Mouse (Mus musculus) left cerebral cortex, postnatal 4 days (tissue): ENCODE data around the gene Rev3l. TPM values are rescaled to one million over a fixed set of nuclear protein-coding genes. Genes with fewer than 3 reads are reported as not detected.

Source experiments
- DNase-seq: peaks from one replicate; pipeline ENCODE4 v3.0.0-alpha.2; 2022
- intact Hi-C: fragments of 180-260 bp; cut with DNase I; formaldehyde crosslinking; loops from one replicate; pipeline ENCODE4 v1.15.1; 2025
- total RNA-seq, 2 experiments: library from RNA; stranded (reverse); gene quantifications; 2 replicates each; pipeline ENCODE4 v1.2.3; 2021

Rev3l gene
- total RNA-seq = 100 to 1,000 TPM; 117 to 121 TPM

DNA sequence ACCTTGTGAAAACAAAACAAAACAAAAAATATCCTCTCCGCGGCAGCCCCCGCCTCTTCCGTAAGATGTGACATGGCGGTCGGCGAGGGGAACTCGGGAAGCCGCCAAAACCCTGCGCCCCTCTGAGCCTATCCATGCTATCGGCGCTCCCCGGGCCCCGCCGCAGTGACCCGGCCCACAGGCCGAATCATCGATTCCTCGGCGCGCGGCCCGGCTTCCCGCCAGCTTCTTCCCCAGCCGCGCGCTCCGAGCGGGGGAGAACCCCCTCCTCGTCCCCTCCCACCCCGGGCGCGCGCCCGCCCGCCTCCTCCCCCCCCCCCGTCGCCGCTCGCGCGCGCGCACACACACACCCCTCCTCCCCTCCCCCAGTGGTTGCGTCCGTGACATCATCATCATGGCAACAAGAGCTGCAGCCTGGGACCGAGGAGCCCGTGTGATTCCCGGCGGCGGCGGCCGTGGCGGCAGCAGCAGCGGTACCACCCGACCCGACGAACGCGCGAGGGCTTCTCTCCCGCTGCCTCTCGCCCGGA is at the start of gene Rev3l:
Gene Rev3l, plus strand, starts transcription at position 383 of the 530 bp plus-strand sequence.
- DNase-seq = peak; percentile 97
- intact Hi-C loops = loop anchor here (5.0 kb wide), 2 partner anchors 190 to 560 kb away; no protein-coding TSS in a partner anchor

DNA sequence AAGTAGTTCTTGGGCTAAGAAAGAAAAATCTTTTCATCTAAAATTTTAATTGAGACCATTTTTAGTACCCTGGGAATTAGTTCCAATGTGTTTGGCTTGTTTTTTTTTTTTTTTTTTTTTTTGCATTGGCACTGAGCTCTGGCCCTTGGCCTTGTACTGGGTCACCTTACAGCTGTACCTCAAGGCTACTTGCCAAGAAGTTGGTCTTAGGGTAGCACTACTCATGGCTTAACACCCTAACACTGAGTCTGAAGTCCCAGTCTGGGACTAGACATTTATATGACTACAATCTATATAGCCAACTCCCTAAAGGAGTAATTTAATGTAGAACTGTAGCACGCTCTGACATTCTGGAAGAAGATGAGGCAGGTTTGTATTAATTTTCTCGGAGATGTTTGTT is 49.4 kb upstream of the Rev3l start:
- intact Hi-C loops = no loop called here
- DNase-seq = no peak

DNA sequence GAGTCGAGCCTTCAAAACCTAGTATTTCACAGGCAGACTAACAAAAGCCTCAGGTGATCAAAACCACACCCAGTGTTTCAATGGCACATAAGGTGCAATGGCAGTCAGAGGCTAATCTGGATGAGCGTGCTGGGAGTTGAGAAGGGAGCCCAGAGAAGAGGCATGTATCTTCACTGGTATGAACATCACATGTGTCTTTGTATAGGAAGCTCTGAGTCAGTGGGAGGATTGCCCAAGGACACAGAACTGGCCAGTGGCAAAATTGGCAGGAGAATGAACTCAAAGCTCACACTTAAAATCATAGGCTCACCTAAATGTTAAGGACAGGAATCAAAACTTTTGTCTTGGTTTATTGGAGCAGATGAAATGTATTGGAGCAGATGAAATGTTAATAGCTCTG is 48.4 kb upstream of the Rev3l start:
- DNase-seq = no peak
- intact Hi-C loops = no loop called here

DNA sequence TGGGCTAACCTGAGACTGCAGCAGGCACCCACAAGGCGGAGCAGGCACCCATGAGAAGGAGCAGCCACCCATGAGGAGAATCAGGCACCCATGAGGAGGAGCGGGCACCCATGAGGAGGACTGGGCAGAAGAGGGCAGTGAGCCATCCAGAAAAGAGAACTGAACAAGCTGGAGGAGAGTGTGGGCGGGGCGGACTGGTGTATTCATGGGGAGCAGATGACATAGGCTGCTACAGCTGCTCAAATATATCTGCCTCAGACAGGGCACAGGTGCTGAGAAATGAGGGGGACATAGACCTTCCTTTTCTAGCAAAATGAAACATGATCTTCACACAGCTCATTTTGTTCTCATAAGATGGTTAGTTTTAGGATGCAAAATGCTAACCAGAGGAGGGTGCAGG is 45.1 kb upstream of the Rev3l start:
- intact Hi-C loops = no loop called here

DNA sequence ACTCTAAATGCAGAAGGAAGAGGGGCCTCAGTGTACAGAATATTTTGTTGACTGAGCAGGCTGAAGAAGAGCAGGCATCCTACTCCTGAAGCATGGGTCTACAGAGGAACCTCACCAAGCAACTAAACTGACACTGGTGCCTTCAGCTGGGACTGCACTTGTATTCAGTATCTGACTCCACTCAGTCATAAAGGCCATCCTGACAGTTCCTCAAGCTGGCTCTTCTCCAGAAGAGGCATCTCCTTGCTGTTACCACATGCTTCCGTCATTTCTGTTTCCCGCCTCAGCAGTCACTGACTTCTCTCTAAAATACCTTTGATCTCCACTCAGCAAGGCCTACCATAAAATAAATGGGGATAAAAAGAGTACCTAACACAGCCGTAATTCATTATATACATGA is 44.1 kb upstream of the Rev3l start:
- peak; percentile 41 for DNase-seq
- intact Hi-C loops = no loop called here

More for the DNA sequence above, 45.1 kb upstream of the Rev3l start:
- peak; percentile 8 for DNase-seq

DNA sequence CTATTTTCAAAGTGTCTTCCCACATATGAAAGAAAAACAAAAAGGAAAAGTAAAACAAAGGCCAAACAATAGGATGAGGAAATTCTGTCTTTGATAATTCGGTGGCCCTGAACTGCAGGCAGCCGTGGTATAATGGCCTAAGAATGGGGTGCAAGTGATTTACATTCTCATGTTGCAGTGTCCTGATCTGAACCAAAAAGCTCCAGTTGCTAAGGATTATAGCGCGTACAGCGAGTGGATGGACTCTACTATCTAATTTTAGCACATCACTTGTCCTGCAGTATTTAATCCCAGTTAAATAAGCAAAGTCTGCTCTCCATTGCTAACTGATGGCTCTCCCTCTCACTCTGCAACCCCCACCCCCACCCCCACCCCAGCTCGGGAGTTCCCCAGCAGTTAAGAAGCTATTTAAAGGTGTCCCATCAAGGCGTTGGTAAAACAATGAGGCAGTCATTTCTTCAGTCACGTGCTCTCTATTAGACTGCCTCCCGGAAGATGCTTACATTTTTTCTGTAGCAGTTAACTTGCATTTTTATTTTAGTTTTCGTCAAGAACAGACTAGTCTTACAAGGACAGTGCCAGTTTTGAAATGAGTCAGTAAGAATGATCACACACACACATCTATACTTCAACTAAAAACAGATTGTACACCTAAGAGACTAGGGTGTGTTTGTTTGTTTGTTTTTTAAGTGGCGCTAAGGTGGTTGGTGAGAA is 40.4 kb upstream of the Rev3l start:
- intact Hi-C loops = no loop called here
- no peak for DNase-seq

DNA sequence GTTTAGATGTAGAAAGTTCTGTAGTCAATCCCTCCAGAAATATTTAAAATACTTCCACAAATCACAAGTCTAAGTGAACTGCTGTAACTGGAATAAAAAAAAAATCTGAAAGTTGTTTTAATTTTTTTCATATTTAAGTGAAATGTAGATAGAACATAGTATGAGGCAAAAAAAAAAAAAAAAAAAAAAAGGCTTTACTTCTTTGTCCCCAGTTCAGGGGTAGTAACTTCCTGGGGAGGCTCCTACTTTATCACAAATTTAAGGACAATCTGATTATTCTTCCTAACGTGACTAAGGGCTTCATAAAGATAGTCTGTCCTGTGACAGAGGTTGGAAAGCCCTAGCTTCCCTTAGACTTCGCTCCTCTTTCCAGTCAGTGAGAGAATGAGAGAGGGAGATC is 39.8 kb upstream of the Rev3l start:
- no peak for DNase-seq
- intact Hi-C loops = no loop called here

DNA sequence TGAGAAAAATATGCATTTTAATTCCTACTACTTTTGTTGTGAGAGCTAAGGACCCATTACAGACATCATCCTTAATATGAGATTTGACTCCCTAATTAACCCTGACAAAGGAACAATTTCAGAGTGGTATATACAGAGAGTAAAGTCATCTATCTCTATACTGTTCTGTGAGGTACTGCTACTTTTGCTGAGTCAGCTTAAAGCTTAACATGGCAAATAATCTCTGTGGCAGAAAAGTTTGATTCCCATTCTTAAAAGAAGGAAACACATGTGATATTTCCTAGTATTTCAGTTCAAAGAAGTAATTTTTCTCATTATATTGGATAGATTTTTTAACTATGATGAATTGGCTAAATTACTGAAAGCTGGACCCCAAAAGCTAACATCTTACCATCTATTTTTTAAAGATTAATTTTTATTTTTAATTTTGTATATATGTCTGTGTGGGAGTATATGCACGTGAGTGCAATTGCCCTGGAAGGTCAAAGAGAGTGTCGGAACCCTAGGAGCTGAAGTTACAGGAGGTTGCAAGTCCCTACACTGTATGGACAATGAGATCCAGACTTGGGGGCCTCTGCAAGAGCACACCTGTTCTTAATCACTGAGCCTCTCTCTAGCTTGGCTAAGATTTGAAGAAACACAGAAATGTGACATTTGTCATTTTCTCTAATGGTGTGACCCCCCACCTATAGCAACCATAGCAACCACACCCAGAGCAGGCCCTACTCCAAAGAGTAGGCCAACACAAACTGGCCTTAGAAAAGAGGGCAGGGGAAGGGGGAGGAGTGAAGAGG is 24.0 kb upstream of the Rev3l start:
- intact Hi-C loops = no loop called here
- no peak for DNase-seq

DNA sequence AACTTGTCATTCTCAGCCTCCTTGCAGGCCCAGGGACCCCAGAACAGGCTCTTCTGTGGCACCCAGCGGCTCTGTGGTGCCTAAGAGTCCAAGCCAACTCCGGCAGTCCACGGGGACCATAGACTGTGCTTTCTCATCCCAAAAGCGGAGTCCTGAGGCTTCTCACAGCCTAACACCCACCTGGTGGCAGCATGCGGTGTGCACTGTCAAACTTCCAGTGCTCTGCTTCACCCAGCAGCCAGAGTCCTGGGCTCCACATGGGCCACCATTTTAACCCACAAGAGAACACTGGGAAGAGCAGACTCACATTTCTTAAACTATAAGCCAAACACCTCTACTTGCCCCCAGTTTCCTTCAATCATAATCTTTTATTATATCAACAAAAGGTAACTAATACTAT is 15.0 kb upstream of the Rev3l start:
- DNase-seq = no peak
- intact Hi-C loops = no loop called here

DNA sequence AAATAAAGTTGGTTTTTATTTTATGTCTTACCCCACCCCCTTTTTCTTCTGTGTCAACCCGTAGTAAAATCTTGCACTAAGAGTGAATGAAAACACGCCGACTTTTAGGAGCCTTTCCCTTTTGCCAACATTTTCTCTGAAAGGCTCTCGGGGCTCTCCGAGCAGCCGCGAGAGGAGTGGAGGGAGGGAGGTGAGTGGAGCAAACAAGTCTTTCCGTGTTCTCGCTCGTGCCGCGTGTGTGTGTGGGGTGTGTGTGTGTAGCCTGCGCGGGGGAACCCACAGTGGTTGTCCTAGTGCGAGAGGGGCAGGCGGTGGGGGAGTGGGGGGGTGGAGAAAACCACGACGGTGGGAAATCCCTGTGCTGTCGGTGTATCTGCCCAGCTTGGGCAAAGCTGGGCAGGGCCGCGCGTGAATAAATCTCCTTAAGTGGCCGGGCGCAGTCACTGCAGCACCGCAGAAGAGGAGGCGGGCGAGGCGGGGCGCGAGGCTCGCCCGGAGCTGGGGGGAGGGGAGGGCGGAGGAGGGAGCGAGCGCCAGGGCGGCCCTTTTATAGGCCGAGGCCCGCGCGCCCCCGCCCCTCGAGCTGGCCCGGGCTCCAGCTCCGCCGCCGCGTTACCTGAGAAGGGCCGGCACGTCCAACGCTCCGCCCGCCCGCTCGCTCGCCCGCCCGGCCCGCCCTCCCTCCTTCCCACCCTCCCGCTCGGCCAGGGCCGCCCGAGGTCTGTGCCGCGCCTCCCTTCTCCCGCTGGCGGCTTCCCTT is 762 bp upstream of the Rev3l start:
- intact Hi-C loops = loop anchor here (5.0 kb wide), 2 partner anchors 189 to 559 kb away; no protein-coding TSS in a partner anchor

DNA sequence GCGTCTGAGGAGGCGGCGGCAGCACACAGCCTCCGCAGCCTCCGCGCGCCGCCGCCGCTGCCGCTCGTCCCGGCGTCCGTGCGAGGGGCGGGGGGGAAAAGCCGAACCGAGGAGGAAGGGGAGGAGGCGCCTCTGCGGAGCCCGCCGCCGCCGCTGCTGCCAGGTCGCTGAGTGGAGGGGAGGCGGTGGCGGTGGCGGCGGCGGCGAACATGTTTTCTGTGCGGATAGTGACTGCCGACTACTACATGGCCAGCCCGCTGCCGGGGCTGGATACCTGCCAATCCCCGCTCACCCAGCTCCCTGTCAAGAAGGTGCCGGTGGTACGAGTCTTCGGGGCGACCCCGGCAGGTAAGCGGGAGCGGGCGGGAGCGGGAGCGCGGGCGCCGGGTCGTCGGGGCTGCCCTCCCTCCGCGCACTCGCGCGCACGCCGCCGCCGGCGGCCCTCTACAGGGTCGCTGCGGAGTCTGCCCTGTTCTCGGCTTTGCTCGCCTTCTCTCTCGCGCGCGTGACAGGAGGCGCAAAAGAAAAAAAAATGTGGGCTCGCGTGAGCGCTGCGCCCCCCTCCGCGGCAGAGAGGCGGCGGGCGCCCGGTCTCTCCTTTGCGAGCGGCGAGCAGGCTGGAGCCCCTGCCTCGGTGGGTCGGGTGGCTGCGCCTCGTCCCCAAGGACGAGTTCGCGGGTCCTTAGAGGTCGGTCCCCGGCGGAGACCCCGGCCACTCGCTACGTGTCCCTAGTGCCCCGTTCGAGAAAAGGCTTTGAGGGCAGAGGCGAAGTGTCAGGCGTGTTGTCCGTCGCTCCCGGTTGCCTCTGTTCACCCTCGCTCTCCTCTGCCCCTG is 565 bp downstream of the Rev3l start:
- DNase-seq = peak; percentile 86
- intact Hi-C loops = loop anchor here (5.0 kb wide), 2 partner anchors 190 to 560 kb away; no protein-coding TSS in a partner anchor

More for the DNA sequence above, 762 bp upstream of the Rev3l start:
- DNase-seq = peak; percentile 97

DNA sequence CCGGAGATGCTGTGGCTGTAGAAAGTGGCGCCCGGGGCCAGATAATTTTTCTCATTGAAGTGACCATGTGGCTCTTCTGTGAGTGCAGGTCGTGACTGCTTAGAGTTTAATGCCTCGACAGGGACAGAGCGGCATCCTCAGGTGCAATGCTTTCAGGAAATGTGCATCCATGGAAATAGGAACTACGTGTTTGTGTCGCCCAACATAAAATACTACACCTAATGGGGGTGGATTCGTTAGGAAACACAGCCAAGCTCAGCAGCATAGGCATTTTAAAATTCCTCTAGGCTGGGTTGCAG is 1.1 kb downstream of the Rev3l start:
- intact Hi-C loops = loop anchor here (5.0 kb wide), 2 partner anchors 191 to 561 kb away; no protein-coding TSS in a partner anchor
- DNase-seq = peak; percentile 79

DNA sequence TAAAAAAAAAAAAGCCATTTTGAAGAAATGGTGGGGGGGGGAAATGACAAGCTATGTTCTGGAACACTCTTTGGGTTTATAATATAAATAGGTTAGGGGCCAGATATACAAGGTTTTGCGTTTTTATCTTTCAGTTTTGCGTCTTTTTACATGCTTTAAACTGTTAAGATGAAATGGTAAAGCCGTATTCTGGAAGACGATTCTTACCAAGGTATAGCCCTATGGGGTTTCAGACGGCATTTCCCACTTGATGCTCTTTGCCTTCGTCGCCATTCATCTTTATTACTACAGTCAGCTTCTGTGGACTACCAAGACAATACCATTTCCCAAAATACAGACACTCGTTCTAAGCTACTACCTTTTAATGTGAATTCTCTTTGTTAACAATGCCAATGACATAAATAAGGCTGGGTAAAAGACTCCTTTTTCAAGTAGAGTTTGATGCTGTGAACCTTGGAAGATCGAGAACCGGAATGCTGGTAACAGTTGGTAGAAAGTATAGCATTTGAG is 1.6 kb downstream of the Rev3l start:
- intact Hi-C loops = loop anchor here (5.0 kb wide), 2 partner anchors 191 to 561 kb away; no protein-coding TSS in a partner anchor
- DNase-seq = no peak

DNA sequence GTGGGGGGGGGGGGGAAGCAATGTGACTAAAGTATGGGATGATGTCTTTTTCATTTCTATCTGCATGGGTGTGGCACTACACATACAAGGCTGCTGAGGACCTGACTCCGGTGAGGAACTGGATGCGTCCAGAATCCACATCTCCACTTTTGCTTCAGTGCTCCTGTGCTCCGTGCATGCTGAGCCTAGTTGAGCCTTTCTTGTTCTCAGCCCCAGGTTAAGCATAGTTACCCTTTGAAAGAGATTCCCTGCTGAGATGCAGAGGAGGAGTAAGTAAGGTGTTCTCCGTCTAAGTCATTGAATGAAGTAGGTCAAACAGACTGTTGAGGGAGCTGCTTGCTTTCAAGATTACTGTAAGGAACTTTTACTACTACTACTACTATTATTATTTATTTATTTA is 4.3 kb downstream of the Rev3l start:
- intact Hi-C loops = no loop called here
- DNase-seq = no peak

DNA sequence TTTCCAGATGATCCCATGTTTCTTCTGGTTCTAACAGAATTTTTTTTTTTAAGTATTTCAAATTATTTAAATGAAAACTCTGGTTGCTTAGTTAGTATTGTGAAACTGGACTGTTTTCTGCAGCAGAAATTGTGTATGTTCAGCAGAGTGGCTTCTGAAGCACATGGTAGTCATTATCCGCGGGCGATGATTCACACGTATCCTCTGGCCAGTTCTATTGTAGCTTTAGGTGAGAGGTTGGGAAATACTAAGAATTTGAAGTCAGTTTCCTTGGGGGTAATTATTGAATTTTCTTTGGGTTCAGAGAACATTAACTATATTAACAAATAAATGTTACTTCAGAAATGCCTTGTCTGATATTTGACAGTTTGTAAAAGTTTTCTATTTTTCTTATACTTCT is 10.1 kb downstream of the Rev3l start:
- DNase-seq = no peak
- intact Hi-C loops = no loop called here

DNA sequence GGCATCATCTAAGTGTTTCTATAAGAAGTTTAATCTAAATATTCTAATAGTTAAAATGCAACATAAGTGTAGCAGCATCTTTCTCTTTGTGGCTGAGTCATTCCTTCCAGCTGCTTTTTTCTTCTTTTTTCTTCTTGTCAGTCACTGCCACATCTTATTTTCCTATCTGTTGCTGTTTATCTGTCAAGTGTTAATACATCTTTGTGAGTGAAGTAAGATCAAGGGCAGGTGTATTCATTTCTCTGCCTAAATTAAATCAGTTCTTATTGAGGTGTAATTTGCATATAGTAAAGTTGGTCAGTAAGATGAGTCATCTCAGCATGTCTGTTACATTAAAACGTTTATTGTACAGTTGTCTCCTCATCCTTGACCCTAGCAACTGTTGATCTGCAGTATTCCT is 32.8 kb downstream of the Rev3l start:
- intact Hi-C loops = no loop called here

DNA sequence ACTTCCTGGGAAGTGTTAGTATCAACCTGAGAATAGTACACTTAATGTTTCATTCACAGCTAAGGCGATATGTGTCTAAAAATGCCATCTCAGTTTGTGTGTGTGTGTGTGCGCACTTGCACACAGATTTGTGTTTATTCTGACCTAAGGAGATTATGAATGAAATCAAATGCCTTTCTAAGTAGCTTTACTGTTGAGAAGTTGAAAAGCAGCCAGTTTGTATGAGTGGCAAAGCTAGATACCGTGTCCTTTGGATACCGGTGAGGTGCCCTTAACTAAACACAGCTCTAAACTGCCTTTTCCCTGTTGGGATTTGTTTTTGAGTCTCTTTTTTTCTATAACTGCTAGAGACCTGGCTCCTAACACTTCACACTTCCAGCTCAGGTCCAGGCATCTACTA is 34.8 kb downstream of the Rev3l start:
- intact Hi-C loops = no loop called here
- DNase-seq = no peak

More for the DNA sequence above, 32.8 kb downstream of the Rev3l start:
- DNase-seq = no peak

DNA sequence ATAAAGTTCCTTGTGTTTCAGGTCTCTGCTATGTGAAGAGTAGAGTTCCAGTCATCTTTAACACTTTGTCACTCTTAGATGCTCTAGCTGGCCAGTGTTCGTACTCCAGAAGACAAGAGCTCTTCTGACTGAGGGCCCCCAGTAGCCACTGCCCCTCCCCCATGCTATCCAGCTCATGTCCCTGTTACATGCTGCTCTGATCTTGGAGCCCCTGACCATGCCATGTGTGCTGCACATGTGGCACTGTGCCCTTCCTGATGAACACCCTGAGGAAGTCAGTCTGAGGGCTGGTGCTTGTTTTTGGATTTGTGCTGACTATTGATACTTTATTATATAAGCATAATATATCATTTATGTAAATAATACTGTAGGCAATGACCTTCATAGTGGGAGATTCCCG is 40.3 kb downstream of the Rev3l start:
- intact Hi-C loops = no loop called here
- peak; percentile 8 for DNase-seq

DNA sequence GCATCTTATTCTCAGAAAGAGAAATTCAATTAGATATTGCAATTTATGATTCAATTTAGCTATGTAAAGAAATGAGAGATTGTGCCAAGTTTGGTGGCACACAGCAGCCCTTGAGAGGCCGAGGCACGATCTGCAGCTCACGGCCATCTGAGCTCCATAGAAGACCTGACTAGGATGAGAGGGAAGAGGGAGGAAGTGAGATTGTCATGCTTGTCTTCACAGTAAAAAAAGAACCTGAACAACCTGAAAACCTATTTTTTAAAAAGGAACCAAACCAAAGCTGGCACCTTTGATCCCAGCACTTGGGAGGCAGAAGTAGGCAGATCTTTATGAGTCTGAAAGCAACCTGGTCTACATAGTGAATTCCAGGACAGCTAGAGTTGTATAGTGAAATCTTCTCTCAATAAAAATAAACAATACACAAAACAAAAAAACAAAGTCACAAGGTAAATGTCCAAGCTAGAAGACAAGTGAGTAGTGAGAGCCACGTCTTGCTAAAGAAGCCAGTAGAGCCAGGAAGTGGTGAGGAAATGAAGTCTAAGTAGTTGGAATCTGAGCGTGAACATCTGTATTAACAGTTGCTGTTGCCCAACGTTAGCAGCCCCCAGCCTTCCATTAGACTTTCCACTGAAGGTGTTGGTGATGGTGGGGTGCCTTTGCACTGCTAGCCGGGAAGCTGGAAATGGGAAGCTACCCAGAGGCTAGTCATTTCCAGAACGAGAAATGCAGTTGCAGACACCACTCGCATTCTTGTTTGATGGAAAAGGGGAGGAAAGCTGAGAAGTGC is 42.2 kb downstream of the Rev3l start:
- DNase-seq = no peak
- intact Hi-C loops = no loop called here
